Mouse (Mus musculus) embryonic fibroblast, embryonic 13.5 days (primary cell): ENCODE results near the gene Egfem1. TPM values are rescaled to one million over a fixed set of nuclear protein-coding genes. Genes with fewer than 3 reads are reported as not detected.

Experiments
- H3K27ac ChIP-seq: 2 replicates; pipeline ENCODE4 v1.5.1; 2012; ENCODE audit warnings: low read length, control low read depth, inconsistent platforms; ENCODE audit not compliant: insufficient read depth
- H3K4me1 ChIP-seq: 2 replicates; pipeline ENCODE4 v1.6.1; 2011; ENCODE audit warnings: low read length; ENCODE audit not compliant: control insufficient read depth, insufficient read depth
- H3K4me3 ChIP-seq: 2 replicates; pipeline ENCODE4 v1.5.1; 2011; ENCODE audit warnings: mild to moderate bottlenecking, control low read depth, low read length; ENCODE audit not compliant: insufficient read depth
- CTCF ChIP-seq: IDR thresholded peaks from 2 replicates; pipeline ENCODE4 v1.5.1; 2011; ENCODE audit warnings: mild to moderate bottlenecking, control low read depth, low read length, moderate library complexity, borderline replicate concordance; ENCODE audit not compliant: insufficient read depth
- POLR2A ChIP-seq: IDR thresholded peaks from 2 replicates; pipeline ENCODE4 v1.6.1; 2011; ENCODE audit warnings: low read depth, mild to moderate bottlenecking, control low read depth, low read length, moderate library complexity
- polyA plus RNA-seq: library from polyadenylated mRNA; stranded (reverse); fragments of >200 nt; gene quantifications from 2 replicates; pipeline ENCODE4 v1.2.4, GENCODE M21; 2011; ENCODE audit warnings: low read depth; ENCODE audit not compliant: missing spikeins, insufficient read length

Egfem1 gene
- polyA plus RNA-seq, 1 experiment, result not detected

GRCm38 (mm10) chr3:29563171-29563570, 481.3 kb downstream of the Egfem1 start:
- Histone ChIP-seq H3K4me3 (no peak overlapping the region), H3K4me1 (no peaks in the 10 kb centered on the region), H3K27ac (no peak overlapping the region)
- TF ChIP-seq POLR2A (no peak), CTCF (no peak)

- H3K27ac ChIP-seq, result no peak overlapping the region
- no peak overlapping the region for H3K4me3 ChIP-seq
- H3K4me1 ChIP-seq, result no peaks in the 10 kb centered on the region
- TF ChIP-seq CTCF (no peak), POLR2A (no peak)
Observed at GRCm38 (mm10) chr3:29578055-29578860, 496.4 kb downstream of the Egfem1 start.

GRCm38 (mm10) chr3:29582749-29583148, 500.9 kb downstream of the Egfem1 start:
- H3K4me3 ChIP-seq, result no peak overlapping the region
- no peak for TF ChIP-seq POLR2A
- no peak for TF ChIP-seq CTCF
- H3K27ac ChIP-seq, result no peak overlapping the region
- no peaks in the 10 kb centered on the region for H3K4me1 ChIP-seq

GRCm38 (mm10) chr3:29602140-29602539, 520.3 kb downstream of the Egfem1 start:
- H3K4me1 ChIP-seq, result no peaks in the 10 kb centered on the region
- TF ChIP-seq CTCF, result no peak
- no peak for TF ChIP-seq POLR2A
- H3K4me3 ChIP-seq, result no peak overlapping the region
- no peak overlapping the region for H3K27ac ChIP-seq

- Histone ChIP-seq H3K4me1 (no peaks in the 10 kb centered on the region), H3K4me3 (no peak overlapping the region), H3K27ac (no peak overlapping the region)
- TF ChIP-seq POLR2A, result no peak
- TF ChIP-seq CTCF, result no peak
Observed at GRCm38 (mm10) chr3:29608713-29609112, 526.9 kb downstream of the Egfem1 start.

- TF ChIP-seq CTCF (no peak), POLR2A (no peak)
- no peak overlapping the region for H3K27ac ChIP-seq
- H3K4me1 ChIP-seq, result no peaks in the 10 kb centered on the region
- no peak overlapping the region for H3K4me3 ChIP-seq
Observed at GRCm38 (mm10) chr3:29609174-29609573, 527.4 kb downstream of the Egfem1 start.

- Histone ChIP-seq H3K4me3 (no peak overlapping the region), H3K27ac (no peak overlapping the region), H3K4me1 (no peaks in the 10 kb centered on the region)
- no peak for TF ChIP-seq CTCF
- no peak for TF ChIP-seq POLR2A
Observed at GRCm38 (mm10) chr3:29619586-29619985, 537.8 kb downstream of the Egfem1 start.

- no peak overlapping the region for H3K4me3 ChIP-seq
- H3K27ac ChIP-seq, result no peak overlapping the region
- no peaks in the 10 kb centered on the region for H3K4me1 ChIP-seq
- TF ChIP-seq POLR2A (no peak), CTCF (no peak)
Observed at GRCm38 (mm10) chr3:29639819-29640218, 558.0 kb downstream of the Egfem1 start.

GRCm38 (mm10) chr3:29666796-29667195, 585.0 kb downstream of the Egfem1 start:
- Histone ChIP-seq H3K27ac (no peak overlapping the region), H3K4me3 (no peak overlapping the region), H3K4me1 (no peaks in the 10 kb centered on the region)
- TF ChIP-seq CTCF (no peak), POLR2A (no peak)
